In genomic region chr9:62295006-62295698, GRCm38 (mm10) we compare ENCODE assay signal across 9 mouse cellular contexts. TPM values are rescaled to one million over a fixed set of nuclear protein-coding genes. Genes with fewer than 3 reads are reported as not detected.
DNase-seq lines count a peak whose midpoint lies in the region; ATAC-seq lines count a peak whose summit lies in the region.
"Had no signal": no experiment of that assay in that cellular context is flagged by ENCODE, and none has a peak within 500 bp of the region (broad histone marks: within the 10 kb centered on the region; RNA-seq: fewer than 3 reads in every experiment).

No protein-coding gene starts in this region.

- no peak overlapping the region for H3K27ac ChIP-seq in liver, embryonic 11.5 days (ENCODE audit: low read depth, low read length)
- H3K27ac ChIP-seq: limb, embryonic 12.5 days had no signal

- no peaks in the 10 kb centered on the region for H3K4me1 ChIP-seq in liver, embryonic 11.5 days (replicated peaks; ENCODE audit: control insufficient read depth, insufficient read depth, low read length)
- H3K4me1 ChIP-seq: limb, embryonic 12.5 days had no signal

- H3K4me3 ChIP-seq in liver, embryonic 11.5 days (ENCODE audit: low read depth, low read length) = no peak overlapping the region
- H3K4me3 ChIP-seq: limb, embryonic 12.5 days had no signal

- H3K36me3 ChIP-seq in liver, embryonic 11.5 days (ENCODE audit: control insufficient read depth, insufficient read depth, low read length) = no peaks in the 10 kb centered on the region
- H3K36me3 ChIP-seq: limb, embryonic 12.5 days had no signal

- WGBS in liver, embryonic 11.5 days = 28% methylated on average over 7 of the region's 7 CpGs

- no peak for ATAC-seq in liver, embryonic 11.5 days (replicated peaks; ENCODE audit: low FRiP score)

- H3K9me3 ChIP-seq in liver, embryonic 11.5 days (ENCODE audit: control insufficient read depth, low read length) = no peaks in the 10 kb centered on the region
- H3K9me3 ChIP-seq: limb, embryonic 12.5 days had no signal

- no peak overlapping the region for H3K4me2 ChIP-seq in liver, embryonic 11.5 days
- H3K4me2 ChIP-seq: limb, embryonic 12.5 days had no signal

- DNase-seq in 3134 (ENCODE audit: extremely low read depth, insufficient read length, low spot score) (peak; percentile 16), ES-CJ7 (ENCODE audit: low read depth, low spot score) (peak; percentile 83)
- peak; percentile 60 for DNase-seq in c-Kit-positive CD71-positive TER-119-negative erythroid progenitor cells, embryonic 14.5 days (ENCODE audit: low read depth)
- peak; percentile 66 to 80 for DNase-seq in frontal cortex, postnatal 10 days (ENCODE audit: low spot score in 2 of 2)
- peak; percentile 86 for DNase-seq in kidney, adult 9 months
- DNase-seq in liver, embryonic 11.5 days (ENCODE audit: low spot score) = peak; percentile 68
- DNase-seq in retina, embryonic 14.5 days (ENCODE audit: low spot score) = peak; percentile 94
- DNase-seq in thymus, postnatal 36 days = peak; percentile 67 to 74

- no peaks in the 10 kb centered on the region; the same call in 1 of the 2 replicates for H3K27me3 ChIP-seq in liver, embryonic 11.5 days (replicated peaks; ENCODE audit: control insufficient read depth, insufficient read depth, low read length)
- H3K27me3 ChIP-seq: limb, embryonic 12.5 days had no signal

- no peak overlapping the region for H3K9ac ChIP-seq in liver, embryonic 11.5 days (ENCODE audit: low read depth, low read length)
- H3K9ac ChIP-seq: limb, embryonic 12.5 days had no signal

RNA-seq across cellular contexts. Expression of gene Spesp1, which starts 13.1 kb away (rescaled TPM):
- polyA plus RNA-seq in liver, embryonic 11.5 days (2014; fragmentation: Nextera tagmentation; extraction: Ambion mirVana) = not detected in 2 replicates
- polyA plus RNA-seq: limb, embryonic 12.5 days had no signal

RNA-seq across cellular contexts. Expression of gene Anp32a, which starts 45.9 kb away (rescaled TPM):
- polyA plus RNA-seq in liver, embryonic 11.5 days (2014; fragmentation: Nextera tagmentation; extraction: Ambion mirVana) = 107 and 112 TPM in 2 replicates

Comparison
In these comparisons a context has a peak if more than half of its experiments do, and no peak if none do; other contexts are left out.
1. DNase-seq: peak in every context shown above with its lines; median percentile 94 in retina, embryonic 14.5 days; 86 in kidney, adult 9 months; 83 in ES-CJ7; 73 in frontal cortex, postnatal 10 days; 70 in thymus, postnatal 36 days; 68 in liver, embryonic 11.5 days; 60 in c-Kit-positive CD71-positive TER-119-negative erythroid progenitor cells, embryonic 14.5 days; 16 in 3134.